ENCODE assay signal across 8 mouse cellular contexts in the genomic region with DNA sequence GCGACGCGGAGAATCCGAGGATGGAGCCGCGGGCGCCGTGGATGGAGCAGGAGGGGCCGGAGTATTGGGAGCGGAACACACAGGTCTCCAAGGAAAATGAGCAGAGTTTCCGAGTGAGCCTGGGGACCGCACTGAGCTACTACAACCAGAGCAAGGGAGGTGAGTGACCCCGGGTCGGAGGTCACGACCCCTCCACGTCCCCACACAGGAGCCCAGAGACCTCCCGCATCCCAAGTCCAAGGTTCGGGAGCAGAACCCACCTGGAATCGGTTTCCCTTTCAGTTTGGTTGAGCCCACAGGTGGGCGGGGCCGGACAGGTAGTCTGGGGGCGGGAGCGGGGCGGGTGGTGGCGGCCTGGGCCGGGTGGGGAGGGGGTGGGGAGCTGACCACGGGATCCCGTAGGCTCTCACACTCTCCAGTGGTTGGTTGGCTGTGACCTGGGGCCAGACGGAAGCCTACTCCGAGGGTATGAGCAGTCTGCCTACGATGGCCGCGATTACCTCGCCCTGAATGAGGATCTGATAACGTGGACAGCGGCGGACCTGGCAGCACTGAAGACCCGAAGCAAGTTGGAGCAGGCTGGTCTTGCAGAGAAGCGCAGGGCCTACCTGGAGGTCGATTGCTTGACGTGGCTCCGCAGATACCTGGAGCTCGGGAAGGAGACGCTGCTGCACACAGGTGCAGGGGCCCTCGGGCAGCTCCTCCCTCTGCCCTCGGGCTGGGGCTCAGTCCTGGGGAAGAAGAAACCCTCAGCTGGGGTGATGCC. TPM values are rescaled to one million over a fixed set of nuclear protein-coding genes. Genes with fewer than 3 reads are reported as not detected.
DNase-seq lines count a peak whose midpoint lies in the region; ATAC-seq and TF ChIP-seq lines count a peak whose summit lies in the region.

No protein-coding gene starts in this region.

- H3K9me3 ChIP-seq in forebrain, embryonic 16.5 days (ENCODE audit: control insufficient read depth, low read length), result no peaks in the 10 kb centered on the region

- no peaks in the 10 kb centered on the region; the same call in 1 of the 2 replicates for H3K27me3 ChIP-seq in testis, adult 2 months (ENCODE audit: control insufficient read depth, insufficient read depth, low read length)
- H3K27me3 ChIP-seq in forebrain, embryonic 16.5 days (replicated peaks; ENCODE audit: control insufficient read depth, insufficient read depth, low read length), result peaks cover 24% of the 10 kb centered on the region

- DNase-seq in testis, postnatal 10 days (ENCODE audit: low spot score), result no peak
- peak; percentile 9 to 40 for DNase-seq in kidney, postnatal 36 days
- DNase-seq in thymus, postnatal 25 days, result peak; percentile 46
- no peak for DNase-seq in adrenal gland, postnatal 10 days
- no peak for DNase-seq in adrenal gland, postnatal 4 days (ENCODE audit: low spot score in 2 of 2)

- no peaks in the 10 kb centered on the region for H3K36me3 ChIP-seq in testis, adult 2 months (ENCODE audit: control insufficient read depth, insufficient read depth, low read length)
- H3K36me3 ChIP-seq in forebrain, embryonic 16.5 days (ENCODE audit: control insufficient read depth, insufficient read depth), result no peaks in the 10 kb centered on the region

- TF ChIP-seq CTCF in testis, adult 2 months (IDR thresholded peaks at IDR 0.05; ENCODE audit: control insufficient read depth, insufficient read depth, insufficient replicate concordance, low read depth, low read length), result no peak

- H3K9ac ChIP-seq in forebrain, embryonic 16.5 days (replicated peaks; ENCODE audit: low read depth, low read length), result peak overlapping the region; percentile 45

- ATAC-seq in forebrain, embryonic 16.5 days, result no peak
- ATAC-seq in megakaryocyte progenitor cell, adult 5-6 weeks (replicated peaks; ENCODE audit: poor library complexity), result 0 out of 2 replicates have a peak, but pooled peaks have one; percentile 9

- 3% methylated on average over 44 of the region's 46 CpGs for WGBS in forebrain, embryonic 16.5 days

- peak overlapping the region; percentile 20 for H3K4me3 ChIP-seq in testis, adult 2 months (ENCODE audit: control insufficient read depth, low read depth, low read length)
- H3K4me3 ChIP-seq in forebrain, embryonic 16.5 days (replicated peaks; ENCODE audit: low read length), result peak overlapping the region; percentile 43

- no peak overlapping the region for H3K27ac ChIP-seq in testis, adult 2 months (ENCODE audit: control insufficient read depth, insufficient read depth, low read depth, low read length)
- H3K27ac ChIP-seq in forebrain, embryonic 16.5 days (ENCODE audit: low read length), result no peak overlapping the region

- no peak for TF ChIP-seq POLR2A in testis, adult 2 months (IDR thresholded peaks at IDR 0.05; ENCODE audit: control insufficient read depth, low read depth, low read length)

- peak overlapping the region; percentile 69 for H3K4me2 ChIP-seq in forebrain, embryonic 16.5 days (ENCODE audit: low read length)

- peaks cover 3% of the 10 kb centered on the region for H3K4me1 ChIP-seq in testis, adult 2 months (ENCODE audit: control insufficient read depth, insufficient read depth, low read length)
- peaks cover 7% of the 10 kb centered on the region for H3K4me1 ChIP-seq in forebrain, embryonic 16.5 days (replicated peaks; ENCODE audit: control insufficient read depth, insufficient read depth, low read length)

RNA-seq across cellular contexts. Expression of gene H2-Q2, which starts 0.9 kb away (rescaled TPM):
- polyA plus RNA-seq in testis, adult 2 months (2012; rRNA removed), result 0.53 and 0.90 TPM in 2 replicates
- polyA plus RNA-seq in forebrain, embryonic 16.5 days (2015; fragmentation: Nextera tagmentation; extraction: Ambion mirVana), result 1.4 and 3.3 TPM in 2 replicates
- not detected in 2 replicates for total RNA-seq in megakaryocyte progenitor cell, adult 5-6 weeks (2015)
- not detected in 2 replicates for total RNA-seq in megakaryocyte progenitor cell, adult 5-6 weeks (2017)
- total RNA-seq in adrenal gland, postnatal 10 days (2021), result 1 to 10 TPM in 1 of 2 experiments, under 1 TPM in 1; 0.70 to 1.4 TPM
- 1 to 10 TPM; 1.0 to 1.3 TPM for total RNA-seq in adrenal gland, postnatal 4 days (2021)

RNA-seq across cellular contexts. Expression of gene H2-Q1, which starts 22.7 kb away (rescaled TPM):
- polyA plus RNA-seq in testis, adult 2 months (2012; rRNA removed), result not detected in 2 replicates
- polyA plus RNA-seq in forebrain, embryonic 16.5 days (2015; fragmentation: Nextera tagmentation; extraction: Ambion mirVana), result 0.43 and 0.47 TPM in 2 replicates
- not detected in 2 replicates for total RNA-seq in megakaryocyte progenitor cell, adult 5-6 weeks (2015)
- not detected in 2 replicates for total RNA-seq in megakaryocyte progenitor cell, adult 5-6 weeks (2017)
- 1 to 10 TPM; 1.4 to 1.5 TPM for total RNA-seq in adrenal gland, postnatal 10 days (2021)
- 1 to 10 TPM; 1.2 to 1.6 TPM for total RNA-seq in adrenal gland, postnatal 4 days (2021)

RNA-seq across cellular contexts. Expression of gene H2-Q4, which starts 36.5 kb away (rescaled TPM):
- polyA plus RNA-seq in testis, adult 2 months (2012; rRNA removed), result 3.2 and 4.2 TPM in 2 replicates
- polyA plus RNA-seq in forebrain, embryonic 16.5 days (2015; fragmentation: Nextera tagmentation; extraction: Ambion mirVana), result 0.65 TPM in 2 replicates
- total RNA-seq in megakaryocyte progenitor cell, adult 5-6 weeks (2015), result 10.6 and 18.1 TPM in 2 replicates
- total RNA-seq in megakaryocyte progenitor cell, adult 5-6 weeks (2017), result 24.4 and 31.4 TPM in 2 replicates
- total RNA-seq in adrenal gland, postnatal 10 days (2021), result 10 to 100 TPM; 18.5 to 22.0 TPM
- total RNA-seq in adrenal gland, postnatal 4 days (2021), result 10 to 100 TPM; 26.0 to 26.5 TPM

Comparison
In these comparisons a context has a peak if more than half of its experiments do, and no peak if none do; other contexts are left out.
1. DNase-seq: peak in kidney, postnatal 36 days (2 of 2) and thymus, postnatal 25 days (single experiment); none in testis, postnatal 10 days (single experiment), adrenal gland, postnatal 10 days (single experiment) and adrenal gland, postnatal 4 days (0 of 2).